Mouse (Mus musculus) spleen, postnatal 10 days (tissue): ENCODE results near the gene Nme2.
A peak's percentile ranks its signal among the peaks of the same experiment; 100 is the strongest.

ENCODE experiments used
- DNase-seq, 2 experiments: peaks; one replicate each; pipeline ENCODE4 v3.0.0; 2021 to 2022; ENCODE audit warnings: low spot score in 2 of 2

The Nme2 gene

DNA sequence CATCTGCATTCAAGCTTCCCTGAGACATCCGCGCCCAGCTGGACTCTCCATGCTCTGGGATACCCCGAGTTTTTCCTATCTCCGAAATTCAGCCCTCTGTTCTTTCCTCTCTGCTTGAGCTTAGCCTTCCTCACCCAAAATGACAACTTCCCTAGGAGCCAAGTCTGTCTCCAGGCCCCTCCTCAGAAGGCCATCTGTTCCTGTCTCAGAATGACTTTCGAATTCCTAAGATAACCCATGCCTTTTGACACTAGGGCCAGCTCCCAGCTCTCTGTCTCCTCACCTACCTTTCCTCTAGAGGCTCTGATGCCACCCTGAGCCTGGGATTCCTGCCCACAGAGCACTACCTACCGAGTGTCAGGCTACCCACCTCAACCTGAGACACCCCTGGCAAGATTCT, at the start of gene Nme2:
Nme2 (minus strand) TSS at position 101 of the 400 bp plus-strand sequence.
- no peak for DNase-seq

DNA sequence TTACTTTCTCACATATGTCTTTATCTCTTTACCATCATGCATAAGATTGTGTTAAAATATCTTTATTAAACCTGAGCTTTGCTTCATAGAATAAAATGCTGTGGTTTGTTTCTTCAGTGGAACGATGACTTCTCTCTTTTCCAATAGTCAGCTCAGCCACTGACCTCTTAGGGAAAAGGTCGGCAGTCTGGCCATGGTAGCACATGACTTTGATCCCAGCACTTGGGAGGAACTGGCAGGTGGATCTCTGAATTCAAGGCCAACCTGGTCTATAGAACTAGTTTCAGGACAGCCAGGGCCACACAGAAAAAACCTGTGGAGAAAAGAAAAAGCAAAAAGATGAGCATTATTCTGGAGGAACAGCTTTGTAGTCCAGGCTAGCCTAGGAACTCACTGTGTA, 47.3 kb upstream of the Nme2 start:
- DNase-seq = no peak

DNA sequence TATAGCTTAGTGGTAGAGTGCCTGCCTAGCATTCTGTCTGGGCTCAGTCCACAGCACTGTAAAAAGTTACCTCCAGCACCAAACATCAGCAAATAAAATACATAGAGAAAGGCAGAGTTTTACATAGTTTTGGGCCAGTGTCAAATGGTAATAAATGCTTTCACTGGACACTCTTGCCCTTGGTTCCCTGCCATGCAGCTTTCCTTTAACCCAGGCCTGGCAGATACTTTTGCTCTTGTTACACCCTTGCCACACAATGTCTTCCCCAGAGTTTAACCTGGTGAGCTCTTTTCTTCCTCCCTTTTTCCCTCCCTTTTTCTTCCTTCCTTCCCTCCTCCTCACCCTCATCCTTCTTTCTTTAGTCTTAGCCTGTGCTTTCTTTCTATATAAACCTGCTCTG, 43.2 kb upstream of the Nme2 start:
- no peak for DNase-seq

DNA sequence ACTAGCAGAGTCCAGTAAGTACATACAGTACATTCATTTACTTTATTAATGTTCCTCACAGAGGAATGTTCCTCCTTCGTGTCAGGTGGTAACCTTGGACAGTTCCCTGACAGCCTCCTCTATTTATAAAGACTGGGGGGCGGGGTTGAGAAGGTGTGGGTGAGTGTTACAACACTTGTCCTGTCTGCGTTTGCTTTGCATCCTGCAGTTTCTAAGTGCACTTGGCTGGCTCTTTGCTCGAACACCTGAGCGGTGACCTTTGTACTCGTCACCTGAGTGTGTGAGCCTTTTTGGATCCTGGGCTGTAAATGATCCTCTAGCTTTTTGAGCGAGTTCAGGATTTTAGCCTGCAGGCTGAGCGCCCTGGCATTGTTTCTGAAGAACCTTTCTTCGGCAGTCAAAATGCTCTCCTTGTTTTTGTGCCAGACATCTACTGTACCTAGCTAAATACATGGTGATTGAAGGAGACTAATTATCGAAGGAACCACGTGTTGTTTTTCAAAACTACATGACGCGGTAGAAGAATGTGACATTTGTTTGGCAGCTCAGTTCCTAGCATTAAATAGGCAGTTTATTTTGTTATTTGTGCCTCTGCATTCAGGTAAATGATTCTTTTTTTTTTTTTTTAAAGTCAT, 41.2 kb upstream of the Nme2 start:
- DNase-seq = peak; percentile 30 to 60

DNA sequence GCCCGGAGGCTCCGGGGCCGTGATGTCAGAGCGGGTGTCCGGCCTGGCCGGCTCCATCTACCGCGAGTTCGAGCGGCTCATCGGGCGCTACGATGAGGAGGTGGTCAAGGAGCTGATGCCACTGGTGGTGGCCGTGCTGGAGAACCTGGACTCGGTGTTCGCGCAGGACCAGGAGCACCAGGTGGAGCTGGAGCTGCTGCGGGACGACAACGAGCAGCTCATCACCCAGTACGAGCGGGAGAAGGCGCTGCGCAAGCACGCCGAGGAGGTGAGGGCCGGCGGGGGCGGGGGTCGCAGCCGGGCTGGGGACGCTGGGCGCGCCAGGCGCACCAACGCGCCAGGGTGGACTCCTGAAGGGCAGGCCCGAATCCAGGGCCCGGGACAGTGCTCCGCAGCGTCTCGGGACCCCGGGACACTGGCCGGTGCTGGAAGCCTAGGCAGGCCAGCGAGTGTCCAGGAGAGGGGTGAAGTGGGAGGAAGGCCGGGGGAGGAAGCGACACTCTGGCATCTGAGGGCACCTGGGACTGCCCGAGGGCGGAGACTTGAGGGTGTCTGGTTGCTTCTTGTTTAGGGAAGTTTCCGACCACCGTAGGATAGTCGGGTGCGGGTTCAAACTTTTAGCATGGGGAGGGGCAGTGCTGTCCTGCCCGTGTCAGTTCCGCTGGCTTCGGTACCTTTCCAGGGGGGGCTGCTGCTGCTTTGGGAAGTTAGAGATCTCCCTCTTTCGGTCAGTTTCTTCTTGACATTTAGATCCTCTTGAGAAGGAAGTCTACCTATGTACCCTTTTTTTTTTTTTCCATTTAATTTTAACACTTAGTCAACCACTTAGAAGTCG, 40.5 kb upstream of the Nme2 start:
- peak; percentile 67 to 68 for DNase-seq

GRCm38 (mm10) chr11:93995720-93996305, 39.8 kb upstream of the Nme2 start, which contains the start of gene Spag9:
Spag9 (plus strand) TSS chr11:93996091.
- DNase-seq = peak; percentile 89 to 96

DNA sequence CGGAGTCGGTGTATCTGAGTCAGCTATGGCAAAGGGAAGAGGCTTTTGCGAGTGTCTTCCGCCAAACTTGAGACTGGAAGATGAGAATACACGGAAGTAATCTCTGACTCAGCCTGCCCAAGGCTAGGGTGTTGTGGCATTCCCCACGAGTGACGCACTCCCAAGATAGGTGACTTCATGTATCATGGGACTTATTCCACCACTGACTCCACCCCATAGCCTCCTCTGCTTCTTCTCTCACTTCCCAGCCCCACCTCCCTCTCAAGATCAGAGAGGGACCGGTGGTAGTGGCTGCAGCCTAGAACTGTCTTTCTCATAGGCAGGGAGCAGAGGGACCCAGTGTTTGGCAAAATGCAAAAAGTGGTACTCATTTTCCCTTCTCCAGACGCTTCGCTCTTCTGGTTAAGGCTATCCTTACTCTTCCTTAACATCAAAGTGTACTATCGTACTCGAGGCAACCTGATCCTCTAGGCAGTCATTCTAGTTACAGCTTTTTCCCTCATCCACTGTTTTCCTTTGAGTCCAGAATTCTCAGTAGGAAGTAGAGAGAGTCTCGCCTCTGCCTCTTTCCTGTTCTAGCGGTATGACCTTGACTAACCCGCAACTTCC, 39.2 kb upstream of the Nme2 start:
- peak; percentile 70 to 81 for DNase-seq

GRCm38 (mm10) chr11:93994531-93994930, 38.5 kb upstream of the Nme2 start:
- DNase-seq = no peak

GRCm38 (mm10) chr11:93988328-93989062, 32.4 kb upstream of the Nme2 start:
- DNase-seq = no peak

- DNase-seq = no peak
Observed at GRCm38 (mm10) chr11:93987625-93988327, 31.7 kb upstream of the Nme2 start.

- no peak for DNase-seq
Observed at GRCm38 (mm10) chr11:93987026-93987425, 31.0 kb upstream of the Nme2 start.

- no peak for DNase-seq
Observed at GRCm38 (mm10) chr11:93986298-93986697, 30.2 kb upstream of the Nme2 start.

- DNase-seq = no peak
Observed at GRCm38 (mm10) chr11:93985265-93985664, 29.2 kb upstream of the Nme2 start.

GRCm38 (mm10) chr11:93984619-93985018, 28.6 kb upstream of the Nme2 start:
- no peak for DNase-seq

DNA sequence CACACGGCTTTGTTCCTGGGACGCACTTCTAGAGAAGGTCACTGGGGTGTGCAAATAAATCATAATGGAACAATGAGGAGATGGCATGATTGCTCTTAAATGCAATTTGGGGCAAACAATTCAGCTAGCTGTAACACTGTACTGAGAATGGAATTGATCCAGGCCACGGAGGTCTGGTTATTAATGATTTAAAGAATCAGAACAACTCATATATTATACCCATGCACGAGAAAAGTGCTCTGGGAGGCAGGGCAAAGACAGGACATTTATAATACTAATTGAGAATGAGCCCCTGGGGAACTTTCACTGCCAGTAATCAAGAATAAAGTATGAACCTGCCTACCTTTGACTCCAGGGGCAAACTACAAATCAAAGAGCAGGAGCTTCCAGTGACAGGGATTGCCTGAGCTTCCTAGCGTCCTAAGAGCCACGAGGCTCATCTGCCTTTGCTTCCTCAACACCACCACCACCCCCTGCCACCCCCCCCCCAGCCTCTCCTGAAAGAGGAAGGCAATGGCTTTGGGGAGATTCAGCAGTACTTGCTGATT, 23.5 kb upstream of the Nme2 start:
- DNase-seq = no peak

DNA sequence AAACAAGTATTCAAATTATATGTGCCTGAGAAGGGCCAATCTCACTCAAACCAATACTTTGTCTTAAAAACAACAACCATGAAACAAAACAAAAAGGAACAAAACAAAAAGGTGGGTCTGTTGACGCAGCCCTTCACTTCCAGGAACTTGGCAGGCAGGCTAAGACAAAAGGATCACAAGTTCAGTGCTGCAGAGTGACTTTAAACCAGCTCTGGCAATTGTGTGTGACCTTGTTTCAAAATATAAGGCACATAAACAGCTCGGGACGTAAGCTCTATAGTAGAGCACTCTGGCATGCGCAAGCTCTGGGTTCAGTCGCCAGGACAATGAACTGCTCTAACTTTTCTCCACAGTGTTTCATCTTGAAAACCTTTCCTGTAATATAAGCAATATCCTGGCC, 16.9 kb upstream of the Nme2 start:
- DNase-seq = no peak

- no peak for DNase-seq
Observed at GRCm38 (mm10) chr11:93969799-93970198, 13.7 kb upstream of the Nme2 start.

- DNase-seq = no peak
Observed at GRCm38 (mm10) chr11:93969171-93969570, 13.1 kb upstream of the Nme2 start.

- DNase-seq = no peak
Observed at GRCm38 (mm10) chr11:93968848-93969128, 12.7 kb upstream of the Nme2 start.

DNA sequence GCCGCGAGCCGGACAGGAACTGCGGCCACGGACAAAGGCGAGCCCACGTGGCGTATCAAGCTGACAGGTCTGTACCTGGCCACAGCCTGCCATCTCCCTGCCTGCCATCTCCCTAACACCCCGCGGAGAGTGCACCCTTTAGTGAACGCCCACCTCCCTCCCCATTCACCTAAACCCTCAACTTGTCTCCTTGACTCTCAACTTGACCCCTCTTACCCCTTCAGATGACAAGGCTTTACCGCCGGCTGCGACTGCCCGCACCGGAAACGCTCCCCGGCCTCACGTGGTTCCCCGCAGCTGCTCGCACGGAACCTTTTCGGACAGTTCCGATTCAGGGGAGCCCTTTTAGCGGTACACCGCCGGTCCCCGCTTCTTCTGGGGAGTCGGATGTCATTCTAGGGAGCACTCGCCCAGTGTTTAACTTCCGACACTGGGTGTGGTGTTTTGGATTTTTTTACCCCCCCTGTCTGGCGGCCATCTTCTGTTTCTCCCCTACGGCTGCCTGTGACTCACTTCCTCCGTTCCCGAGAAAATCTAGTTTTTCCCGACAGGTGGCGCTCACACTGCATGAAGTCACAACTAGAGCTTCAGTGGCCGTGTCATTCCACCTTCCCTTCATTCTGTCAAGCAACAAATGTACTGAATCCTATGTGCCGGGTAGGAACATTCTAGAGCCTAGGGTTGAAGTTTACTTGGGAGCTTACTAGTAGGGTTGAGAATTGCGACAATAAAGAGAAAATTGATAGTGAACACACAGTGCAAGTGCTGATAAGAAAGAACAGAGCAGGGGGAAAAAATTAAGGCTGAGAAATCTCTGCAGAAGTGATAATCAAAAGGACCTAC, 12.2 kb upstream of the Nme2 start, which contains the start of the genes Gm20390 and Nme1:
Gm20390 (minus strand) TSS at position 289 of the 843 bp plus-strand sequence.
Nme1 (minus strand) TSS at position 517 of the 843 bp plus-strand sequence.
- DNase-seq = peak; percentile 95 to 96
